Mouse (Mus musculus) midbrain, postnatal 0 days (tissue): Measurements from ENCODE around the gene Cd2bp2. TPM values are rescaled to one million over a fixed set of nuclear protein-coding genes. Genes with fewer than 3 reads are reported as not detected.

ENCODE experiments used
- ATAC-seq: fragments of 200-750 bp; cut with Nextera tagmentation; 2 replicates; pipeline ENCODE4 v1.8.0; 2017; ENCODE audit warnings: moderate number of reproducible peaks, mild to moderate bottlenecking, moderate TSS enrichment, moderate library complexity; ENCODE audit not compliant: low FRiP score
- DNase-seq: peaks from one replicate; pipeline ENCODE4 v3.0.0-alpha.2; 2015; ENCODE audit warnings: low spot score
- H3K27ac ChIP-seq: fragments of 300-500 bp; sonication (generic); 2 replicates; pipeline ENCODE4 v1.5.1; 2014; ENCODE audit warnings: low read depth, mild to moderate bottlenecking, low read length, mixed read lengths
- H3K27me3 ChIP-seq: fragments of 300-500 bp; sonication (generic); 2 replicates; pipeline ENCODE4 v1.6.1; 2014; ENCODE audit warnings: low read length, control low read depth, mixed read lengths; ENCODE audit not compliant: insufficient read depth
- H3K36me3 ChIP-seq: fragments of 300-500 bp; sonication (generic); 2 replicates; pipeline ENCODE4 v1.6.1; 2014; ENCODE audit warnings: low read length, control low read depth, mixed read lengths; ENCODE audit not compliant: insufficient read depth
- H3K4me1 ChIP-seq: fragments of 300-500 bp; sonication (generic); 2 replicates; pipeline ENCODE4 v1.6.1; 2014; ENCODE audit warnings: mild to moderate bottlenecking, control low read depth, antibody characterized with exemption, low read length, mixed read lengths; ENCODE audit not compliant: insufficient read depth
- H3K4me2 ChIP-seq: fragments of 300-500 bp; sonication (generic); 2 replicates; pipeline ENCODE4 v1.6.1; 2014; ENCODE audit warnings: low read depth, mild to moderate bottlenecking, low read length, mixed read lengths; ENCODE audit not compliant: poor library complexity, severe bottlenecking
- H3K4me3 ChIP-seq: fragments of 300-500 bp; sonication (generic); 2 replicates; pipeline ENCODE4 v1.5.1; 2014; ENCODE audit warnings: low read depth, mild to moderate bottlenecking, low read length, moderate library complexity
- H3K9ac ChIP-seq: fragments of 300-500 bp; sonication (generic); replicated peaks from 2 replicates; pipeline ENCODE4 v1.6.1; 2014; ENCODE audit warnings: mild to moderate bottlenecking, low read length, moderate library complexity, mixed read lengths; ENCODE audit not compliant: poor library complexity, severe bottlenecking
- H3K9me3 ChIP-seq: fragments of 300-500 bp; sonication (generic); 2 replicates; pipeline ENCODE4 v1.6.1; 2016; ENCODE audit warnings: low read length, control low read depth
- CTCF ChIP-seq: IDR thresholded peaks from 2 replicates; pipeline ENCODE4 v1.5.1; 2016; ENCODE audit warnings: antibody characterized with exemption, mild to moderate bottlenecking
- WGBS: fragments of 180-500 bp; shearing (Covaris S2); extraction: QIAGEN DNeasy Blood & Tissue Kit; methylation state at CpG from one replicate; pipeline ENCODE4 v1.1.7; 2014; 5-methylcytosine and 5-hydroxymethylcytosine counted together
- polyA plus RNA-seq: library from polyadenylated mRNA; unstranded; fragments of >200 nt; fragmentation: Nextera tagmentation; extraction: Ambion mirVana; gene quantifications from 2 replicates; pipeline ENCODE4 v1.2.1, GENCODE M21; 2015
- total RNA-seq: library from RNA; depleted of rRNA; stranded (reverse); fragments of >200 nt; gene quantifications from 2 replicates; pipeline ENCODE4 v1.2.3, GENCODE M21; 2014

Cd2bp2 gene
- total and polyA plus RNA-seq, 2 experiments from 2014 or later: 64.8 to 85.7 TPM

GRCm38 (mm10) chr7:127157548-127157947, 38.3 kb downstream of the Cd2bp2 start:
- DNase-seq: no peak
- H3K27ac ChIP-seq: no peak overlapping the region
- H3K36me3 ChIP-seq: no peaks in the 10 kb centered on the region
- no peak for ATAC-seq
- H3K9me3 ChIP-seq: no peaks in the 10 kb centered on the region
- H3K9ac ChIP-seq: no peak overlapping the region
- no peak for TF ChIP-seq CTCF
- no peak overlapping the region for H3K4me3 ChIP-seq
- 84% methylated on average over 4 of the region's 4 CpGs for WGBS
- H3K27me3 ChIP-seq: no peaks in the 10 kb centered on the region
- H3K4me2 ChIP-seq: no peak overlapping the region
- no peaks in the 10 kb centered on the region for H3K4me1 ChIP-seq

GRCm38 (mm10) chr7:127153477-127153876, 42.4 kb downstream of the Cd2bp2 start:
- no peaks in the 10 kb centered on the region for H3K4me1 ChIP-seq
- no peaks in the 10 kb centered on the region for H3K36me3 ChIP-seq
- no peak overlapping the region for H3K4me2 ChIP-seq
- no peak overlapping the region for H3K4me3 ChIP-seq
- H3K9ac ChIP-seq: no peak overlapping the region
- H3K27me3 ChIP-seq: no peaks in the 10 kb centered on the region
- ATAC-seq: no peak
- no peak for DNase-seq
- no peak overlapping the region for H3K27ac ChIP-seq
- H3K9me3 ChIP-seq: no peaks in the 10 kb centered on the region
- 89% methylated on average over 3 of the region's 3 CpGs for WGBS
- TF ChIP-seq CTCF: no peak

- Histone ChIP-seq H3K4me3 (no peak overlapping the region), H3K9me3 (no peaks in the 10 kb centered on the region), H3K4me2 (no peak overlapping the region), H3K4me1 (no peaks in the 10 kb centered on the region), H3K9ac (no peak overlapping the region), H3K27me3 (no peaks in the 10 kb centered on the region), H3K36me3 (no peaks in the 10 kb centered on the region), H3K27ac (no peak overlapping the region)
- ATAC-seq (no peak), DNase-seq (no peak)
- WGBS: 91% methylated on average over 6 of the region's 6 CpGs
- no peak for TF ChIP-seq CTCF
Measured at GRCm38 (mm10) chr7:127152464-127152863, 43.4 kb downstream of the Cd2bp2 start.

- Histone ChIP-seq H3K27ac (no peak overlapping the region), H3K36me3 (no peaks in the 10 kb centered on the region), H3K4me3 (no peak overlapping the region), H3K4me2 (no peak overlapping the region), H3K27me3 (no peaks in the 10 kb centered on the region), H3K4me1 (no peaks in the 10 kb centered on the region), H3K9me3 (no peaks in the 10 kb centered on the region), H3K9ac (no peak overlapping the region)
- DNase-seq: no peak
- no peak for ATAC-seq
- TF ChIP-seq CTCF: no peak
- WGBS: 76% methylated on average over 3 of the region's 3 CpGs
Measured at GRCm38 (mm10) chr7:127147901-127148300, 47.9 kb downstream of the Cd2bp2 start.

- Histone ChIP-seq H3K4me3 (no peak overlapping the region), H3K27ac (no peak overlapping the region), H3K36me3 (no peaks in the 10 kb centered on the region), H3K27me3 (no peaks in the 10 kb centered on the region), H3K9ac (no peak overlapping the region), H3K4me1 (no peaks in the 10 kb centered on the region), H3K4me2 (no peak overlapping the region), H3K9me3 (no peaks in the 10 kb centered on the region)
- WGBS: 33% methylated on average over 2 of the region's 2 CpGs
- DNase-seq (no peak), ATAC-seq (no peak)
- no peak for TF ChIP-seq CTCF
Measured at GRCm38 (mm10) chr7:127146267-127146603, 49.6 kb downstream of the Cd2bp2 start.

GRCm38 (mm10) chr7:127145387-127146266, 50.2 kb downstream of the Cd2bp2 start:
- ATAC-seq (no peak), DNase-seq (no peak)
- no peaks in the 10 kb centered on the region for H3K9me3 ChIP-seq
- WGBS: 50% methylated on average over 9 of the region's 9 CpGs
- no peak overlapping the region for H3K9ac ChIP-seq
- no peaks in the 10 kb centered on the region for H3K4me1 ChIP-seq
- no peak overlapping the region for H3K4me3 ChIP-seq
- no peak overlapping the region for H3K4me2 ChIP-seq
- no peak overlapping the region for H3K27ac ChIP-seq
- no peak for TF ChIP-seq CTCF
- H3K27me3 ChIP-seq: no peaks in the 10 kb centered on the region
- H3K36me3 ChIP-seq: no peaks in the 10 kb centered on the region
